Mouse (Mus musculus) heart, postnatal 0 days (tissue): Measurements from ENCODE around the gene Stk33.

Source experiments
- CTCF ChIP-seq: IDR thresholded peaks from 2 replicates; pipeline ENCODE4 v1.5.1; 2016; ENCODE audit warnings: antibody characterized with exemption, control low read depth, low read depth
- EP300 ChIP-seq: IDR thresholded peaks from 2 replicates; pipeline ENCODE4 v1.6.1; 2016; ENCODE audit warnings: antibody characterized with exemption, low read depth

DNA sequence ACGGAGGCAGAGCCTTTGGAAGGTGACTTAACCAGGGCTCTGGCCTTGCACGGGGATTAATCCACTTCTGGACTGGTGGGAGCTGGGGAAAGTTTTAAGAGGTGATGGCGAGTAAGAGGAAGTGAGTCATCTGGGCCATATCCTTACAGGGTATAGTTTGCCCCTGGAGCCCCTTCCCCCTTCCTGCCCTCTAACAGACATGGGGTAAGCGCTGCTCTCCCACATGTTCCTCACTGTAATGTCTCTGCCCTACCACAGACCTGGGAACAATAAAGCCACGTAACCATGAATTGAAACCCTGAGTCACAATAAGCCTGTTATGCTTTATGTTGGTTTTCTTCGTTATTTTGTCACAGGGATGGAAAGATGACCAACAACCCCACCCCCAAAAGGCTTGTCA is 17.7 kb upstream of the Stk33 start:
- TF ChIP-seq CTCF (no peak), EP300 (no peak)
